Mouse (Mus musculus): ENCODE results near the gene Rfx5. TPM values are rescaled to one million over a fixed set of nuclear protein-coding genes. Genes with fewer than 3 reads are reported as not detected.

The Rfx5 gene
- polyA plus RNA-seq, 1 experiment: 36.8 TPM

GRCm38 (mm10) chr3:95002569-95002968, 48.7 kb downstream of the Rfx5 start:
- TF ChIP-seq POLR2A (IDR thresholded peaks at IDR 0.05; ENCODE audit: control insufficient read depth, extremely low read depth, insufficient read depth, low read length, poor library complexity): no peak
- no peak for TF ChIP-seq CTCF (IDR thresholded peaks at IDR 0.05; ENCODE audit: borderline replicate concordance, control insufficient read depth, extremely low read depth, insufficient read depth, low read length, poor library complexity)
- H3K4me1 ChIP-seq (replicated peaks; ENCODE audit: control insufficient read depth, insufficient read depth, low read length): no peaks in the 10 kb centered on the region
- no peaks in the 10 kb centered on the region for H3K27me3 ChIP-seq (ENCODE audit: control insufficient read depth, insufficient read depth, low read length)
- peaks cover 86% of the 10 kb centered on the region for H3K36me3 ChIP-seq (ENCODE audit: control insufficient read depth, insufficient read depth, low read length)
- H3K4me3 ChIP-seq (ENCODE audit: control insufficient read depth, insufficient read depth, low read length): no peak overlapping the region
- no peak for DNase-seq
- H3K27ac ChIP-seq (ENCODE audit: control insufficient read depth, insufficient read depth, low read length): no peak overlapping the region
- WGBS: 94% methylated on average over 4 of the region's 4 CpGs

- TF ChIP-seq POLR2A (IDR thresholded peaks at IDR 0.05; ENCODE audit: control insufficient read depth, extremely low read depth, insufficient read depth, low read length, poor library complexity) (no peak), CTCF (IDR thresholded peaks at IDR 0.05; ENCODE audit: borderline replicate concordance, control insufficient read depth, extremely low read depth, insufficient read depth, low read length, poor library complexity) (no peak)
- no peaks in the 10 kb centered on the region for H3K4me1 ChIP-seq (replicated peaks; ENCODE audit: control insufficient read depth, insufficient read depth, low read length)
- DNase-seq: no peak
Measured at GRCm38 (mm10) chr3:95003273-95003672, 49.4 kb downstream of the Rfx5 start.

GRCm38 (mm10) chr3:95005651-95006050, 51.8 kb downstream of the Rfx5 start:
- 97% methylated on average over 3 of the region's 3 CpGs for WGBS
- TF ChIP-seq CTCF (IDR thresholded peaks at IDR 0.05; ENCODE audit: borderline replicate concordance, control insufficient read depth, extremely low read depth, insufficient read depth, low read length, poor library complexity) (no peak), POLR2A (IDR thresholded peaks at IDR 0.05; ENCODE audit: control insufficient read depth, extremely low read depth, insufficient read depth, low read length, poor library complexity) (no peak)
- Histone ChIP-seq H3K4me3 (ENCODE audit: control insufficient read depth, insufficient read depth, low read length) (no peak overlapping the region), H3K27ac (ENCODE audit: control insufficient read depth, insufficient read depth, low read length) (no peak overlapping the region), H3K4me1 (replicated peaks; ENCODE audit: control insufficient read depth, insufficient read depth, low read length) (no peaks in the 10 kb centered on the region), H3K36me3 (ENCODE audit: control insufficient read depth, insufficient read depth, low read length) (peaks cover 90% of the 10 kb centered on the region), H3K27me3 (ENCODE audit: control insufficient read depth, insufficient read depth, low read length) (no peaks in the 10 kb centered on the region)
- DNase-seq: no peak

More at GRCm38 (mm10) chr3:95003273-95003672, 49.4 kb downstream of the Rfx5 start:
- Histone ChIP-seq H3K36me3 (ENCODE audit: control insufficient read depth, insufficient read depth, low read length) (peaks cover 86% of the 10 kb centered on the region), H3K4me3 (ENCODE audit: control insufficient read depth, insufficient read depth, low read length) (no peak overlapping the region), H3K27me3 (ENCODE audit: control insufficient read depth, insufficient read depth, low read length) (no peaks in the 10 kb centered on the region), H3K27ac (ENCODE audit: control insufficient read depth, insufficient read depth, low read length) (no peak overlapping the region)

- Histone ChIP-seq H3K36me3 (ENCODE audit: control insufficient read depth, insufficient read depth, low read length) (peaks cover 90% of the 10 kb centered on the region), H3K4me3 (ENCODE audit: control insufficient read depth, insufficient read depth, low read length) (no peak overlapping the region), H3K27me3 (ENCODE audit: control insufficient read depth, insufficient read depth, low read length) (no peaks in the 10 kb centered on the region), H3K27ac (ENCODE audit: control insufficient read depth, insufficient read depth, low read length) (no peak overlapping the region), H3K4me1 (replicated peaks; ENCODE audit: control insufficient read depth, insufficient read depth, low read length) (no peaks in the 10 kb centered on the region)
- no peak for DNase-seq
- TF ChIP-seq CTCF (IDR thresholded peaks at IDR 0.05; ENCODE audit: borderline replicate concordance, control insufficient read depth, extremely low read depth, insufficient read depth, low read length, poor library complexity): no peak
- no peak for TF ChIP-seq POLR2A (IDR thresholded peaks at IDR 0.05; ENCODE audit: control insufficient read depth, extremely low read depth, insufficient read depth, low read length, poor library complexity)
- 95% methylated on average over 9 of the region's 9 CpGs for WGBS
Measured at GRCm38 (mm10) chr3:95007706-95008105, 53.8 kb downstream of the Rfx5 start.

- H3K4me3 ChIP-seq (ENCODE audit: control insufficient read depth, insufficient read depth, low read length): no peak overlapping the region
- H3K36me3 ChIP-seq (ENCODE audit: control insufficient read depth, insufficient read depth, low read length): peaks cover 64% of the 10 kb centered on the region
- TF ChIP-seq POLR2A (IDR thresholded peaks at IDR 0.05; ENCODE audit: control insufficient read depth, extremely low read depth, insufficient read depth, low read length, poor library complexity) (no peak), CTCF (IDR thresholded peaks at IDR 0.05; ENCODE audit: borderline replicate concordance, control insufficient read depth, extremely low read depth, insufficient read depth, low read length, poor library complexity) (no peak)
- no peak for DNase-seq
- no peaks in the 10 kb centered on the region for H3K27me3 ChIP-seq (ENCODE audit: control insufficient read depth, insufficient read depth, low read length)
- H3K27ac ChIP-seq (ENCODE audit: control insufficient read depth, insufficient read depth, low read length): no peak overlapping the region
- WGBS: 95% methylated on average over 7 of the region's 7 CpGs
- H3K4me1 ChIP-seq (replicated peaks; ENCODE audit: control insufficient read depth, insufficient read depth, low read length): peaks cover 10% of the 10 kb centered on the region
Measured at GRCm38 (mm10) chr3:95010396-95010795, 56.5 kb downstream of the Rfx5 start.

Other genes starting within 250 kb of the Rfx5 start
- 1.0 and 1.5 TPM in 2 replicates for gene Cgn, start 167.6 kb upstream of the Rfx5 start, polyA plus RNA-seq (2012; rRNA removed)
- gene Pogz, start 116.5 kb upstream of the Rfx5 start, polyA plus RNA-seq (2012; rRNA removed): 69.6 and 73.6 TPM in 2 replicates
- 314 and 384 TPM in 2 replicates for gene Psmb4, start 67.1 kb upstream of the Rfx5 start, polyA plus RNA-seq (2012; rRNA removed)
- gene Selenbp1, start 21.0 kb upstream of the Rfx5 start, polyA plus RNA-seq (2012; rRNA removed): 15.9 and 26.7 TPM in 2 replicates
- 59.0 and 62.3 TPM in 2 replicates for gene Pi4kb, start 20.7 kb downstream of the Rfx5 start, polyA plus RNA-seq (2012; rRNA removed)
- gene Zfp687, start 61.4 kb downstream of the Rfx5 start, polyA plus RNA-seq (2012; rRNA removed): 57.1 and 61.2 TPM in 2 replicates
- gene Psmd4, start 88.5 kb downstream of the Rfx5 start, polyA plus RNA-seq (2012; rRNA removed): 212 and 227 TPM in 2 replicates
- gene Pip5k1a, start 152.9 kb downstream of the Rfx5 start, polyA plus RNA-seq (2012; rRNA removed): 36.5 and 37.8 TPM in 2 replicates
- gene Vps72, start 156.9 kb downstream of the Rfx5 start, polyA plus RNA-seq (2012; rRNA removed): 77.1 and 78.4 TPM in 2 replicates
- gene Tmod4, start 170.4 kb downstream of the Rfx5 start, polyA plus RNA-seq (2012; rRNA removed): 1.8 and 3.6 TPM in 2 replicates
- gene Scnm1, start 179.9 kb downstream of the Rfx5 start, polyA plus RNA-seq (2012; rRNA removed): 56.4 and 63.8 TPM in 2 replicates
- gene Lysmd1, start 180.0 kb downstream of the Rfx5 start, polyA plus RNA-seq (2012; rRNA removed): 13.1 and 14.1 TPM in 2 replicates
- gene Tnfaip8l2, start 188.3 kb downstream of the Rfx5 start, polyA plus RNA-seq (2012; rRNA removed): 78.5 and 79.6 TPM in 2 replicates
- gene Sema6c, start 206.4 kb downstream of the Rfx5 start, polyA plus RNA-seq (2012; rRNA removed): 12.0 and 14.0 TPM in 2 replicates